Mouse (Mus musculus) gastrocnemius, adult 2 months (tissue): ENCODE data around the gene Ctbs. TPM values are rescaled to one million over a fixed set of nuclear protein-coding genes. Genes with fewer than 3 reads are reported as not detected.

ENCODE experiments used
- DNase-seq: peaks from one replicate; pipeline ENCODE4 v3.0.0; 2022
- H3K27ac ChIP-seq: fragments of 200-600 bp; 2 replicates; pipeline ENCODE4 v1.8.1; 2022; ENCODE audit warnings: mild to moderate bottlenecking
- H3K4me3 ChIP-seq: fragments of 200-600 bp; 2 replicates; pipeline ENCODE4 v1.8.1; 2022; ENCODE audit warnings: mild to moderate bottlenecking, moderate library complexity
- CTCF ChIP-seq: fragments of 200-600 bp; IDR thresholded peaks from 2 replicates; pipeline ENCODE4 v1.8.1; 2022; ENCODE audit warnings: antibody characterized with exemption, mild to moderate bottlenecking, moderate library complexity
- intact Hi-C: fragments of 180-260 bp; cut with DNase I; formaldehyde crosslinking; loops from one replicate; pipeline ENCODE4 v1.15.1; 2025
- total RNA-seq, 2 experiments: library from RNA; stranded (reverse); gene quantifications; 2 replicates each; pipeline ENCODE4 v1.2.3; 2021

Gene Ctbs
- total RNA-seq, 2 experiments from 2014 or later = 4.1 to 4.5 TPM

- no peak overlapping the region for H3K4me3 ChIP-seq
- no peak for DNase-seq
- H3K27ac ChIP-seq = no peak overlapping the region
- intact Hi-C loops = no loop called here
- no peak for TF ChIP-seq CTCF
Observed at GRCm38 (mm10) chr3:146440011-146440410, 9.6 kb upstream of the Ctbs start.

GRCm38 (mm10) chr3:146440422-146440821 is 9.2 kb upstream of the Ctbs start:
- intact Hi-C loops = no loop called here
- TF ChIP-seq CTCF = no peak
- Histone ChIP-seq H3K4me3 (no peak overlapping the region), H3K27ac (no peak overlapping the region)
- no peak for DNase-seq

- no peak for TF ChIP-seq CTCF
- no peak overlapping the region for H3K27ac ChIP-seq
- intact Hi-C loops = no loop called here
- no peak for DNase-seq
- H3K4me3 ChIP-seq = no peak overlapping the region
Observed at GRCm38 (mm10) chr3:146442484-146442883, 7.1 kb upstream of the Ctbs start.

GRCm38 (mm10) chr3:146442936-146443335 is 6.7 kb upstream of the Ctbs start:
- intact Hi-C loops = no loop called here

GRCm38 (mm10) chr3:146443380-146443779 is 6.2 kb upstream of the Ctbs start:
- TF ChIP-seq CTCF = no peak
- Histone ChIP-seq H3K4me3 (no peak overlapping the region), H3K27ac (no peak overlapping the region)
- DNase-seq = no peak
- intact Hi-C loops = no loop called here

More at GRCm38 (mm10) chr3:146442936-146443335, 6.7 kb upstream of the Ctbs start:
- no peak for TF ChIP-seq CTCF
- DNase-seq = no peak
- H3K27ac ChIP-seq = no peak overlapping the region
- no peak overlapping the region for H3K4me3 ChIP-seq

GRCm38 (mm10) chr3:146444880-146445279 is 4.7 kb upstream of the Ctbs start:
- no peak overlapping the region; the same call in 1 of the 2 replicates for H3K4me3 ChIP-seq
- no peak for TF ChIP-seq CTCF
- intact Hi-C loops = no loop called here
- no peak overlapping the region for H3K27ac ChIP-seq
- no peak for DNase-seq

- no peak for TF ChIP-seq CTCF
- Histone ChIP-seq H3K27ac (no peak overlapping the region), H3K4me3 (no peak overlapping the region)
- no peak for DNase-seq
- intact Hi-C loops = no loop called here
Observed at GRCm38 (mm10) chr3:146447156-146447555, 2.4 kb upstream of the Ctbs start.

- H3K4me3 ChIP-seq = no peak overlapping the region
- no peak overlapping the region for H3K27ac ChIP-seq
- intact Hi-C loops = no loop called here
- DNase-seq = no peak
- TF ChIP-seq CTCF = no peak
Observed at GRCm38 (mm10) chr3:146447598-146447997, 2.0 kb upstream of the Ctbs start.

GRCm38 (mm10) chr3:146448372-146448771 is 1.2 kb upstream of the Ctbs start:
- DNase-seq = no peak
- Histone ChIP-seq H3K4me3 (no peak overlapping the region), H3K27ac (no peak overlapping the region)
- intact Hi-C loops = no loop called here
- TF ChIP-seq CTCF = no peak

- intact Hi-C loops = no loop called here
- TF ChIP-seq CTCF = no peak
- Histone ChIP-seq H3K27ac (no peak overlapping the region), H3K4me3 (no peak overlapping the region)
- no peak for DNase-seq
Observed at GRCm38 (mm10) chr3:146448969-146449368, 626 bp upstream of the Ctbs start.

- peak overlapping the region; percentile 91 for H3K4me3 ChIP-seq
- peak; percentile 95 for DNase-seq
- intact Hi-C loops = loop anchor here (5.0 to 10.0 kb wide), 2 partner anchors 47 to 106 kb away; partner anchors contain the start of genes Gng5 and Spata1
- peak; percentile 42 for TF ChIP-seq CTCF
- peak overlapping the region; percentile 92 for H3K27ac ChIP-seq
Observed at GRCm38 (mm10) chr3:146450371-146450841, 811 bp downstream of the Ctbs start.

- intact Hi-C loops = loop anchor here (5.0 to 10.0 kb wide), 2 partner anchors 46 to 107 kb away; partner anchors contain the start of genes Gng5 and Spata1
- TF ChIP-seq CTCF = no peak
- H3K4me3 ChIP-seq = no peak overlapping the region
Observed at GRCm38 (mm10) chr3:146451375-146451774, 1.8 kb downstream of the Ctbs start.

GRCm38 (mm10) chr3:146462939-146463338 is 13.3 kb downstream of the Ctbs start:
- no peak; the same call in 1 of the 2 replicates for TF ChIP-seq CTCF
- intact Hi-C loops = no loop called here

More at GRCm38 (mm10) chr3:146451375-146451774, 1.8 kb downstream of the Ctbs start:
- DNase-seq = no peak
- H3K27ac ChIP-seq = no peak overlapping the region

GRCm38 (mm10) chr3:146469226-146469625 is 19.6 kb downstream of the Ctbs start:
- no peak for TF ChIP-seq CTCF
- DNase-seq = no peak
- no peak overlapping the region for H3K27ac ChIP-seq
- H3K4me3 ChIP-seq = no peak overlapping the region
- intact Hi-C loops = no loop called here

More at GRCm38 (mm10) chr3:146462939-146463338, 13.3 kb downstream of the Ctbs start:
- DNase-seq = no peak
- Histone ChIP-seq H3K4me3 (no peak overlapping the region), H3K27ac (no peak overlapping the region)
